Mouse (Mus musculus) cerebellum, adult 11 months (tissue): ENCODE measurements around the gene Bhlha15.
A peak's percentile ranks its signal among the peaks of the same experiment; 100 is the strongest.

Experiments
- DNase-seq: peaks from one replicate; pipeline ENCODE4 v3.0.0; 2022

The Bhlha15 gene

GRCm38 (mm10) chr5:144192673-144193072 lies 2.6 kb downstream of the Bhlha15 start:
- no peak for DNase-seq

GRCm38 (mm10) chr5:144194416-144194815 lies 4.3 kb downstream of the Bhlha15 start:
- no peak for DNase-seq

- DNase-seq, result no peak
These were observed 5.5 kb downstream of the Bhlha15 start for GRCm38 (mm10) chr5:144195567-144195966.

GRCm38 (mm10) chr5:144200616-144201015 lies 10.5 kb downstream of the Bhlha15 start:
- no peak for DNase-seq

GRCm38 (mm10) chr5:144202430-144202829 lies 12.3 kb downstream of the Bhlha15 start:
- DNase-seq, result no peak

GRCm38 (mm10) chr5:144203398-144203959 lies 13.4 kb downstream of the Bhlha15 start:
- no peak for DNase-seq

- no peak for DNase-seq
These were observed 14.2 kb downstream of the Bhlha15 start for GRCm38 (mm10) chr5:144204303-144204702.

GRCm38 (mm10) chr5:144204911-144205310 lies 14.8 kb downstream of the Bhlha15 start:
- DNase-seq, result no peak

- DNase-seq, result no peak
These were observed 16.0 kb downstream of the Bhlha15 start for GRCm38 (mm10) chr5:144206069-144206468.

GRCm38 (mm10) chr5:144207478-144207877 lies 17.4 kb downstream of the Bhlha15 start:
- peak; percentile 58 for DNase-seq

GRCm38 (mm10) chr5:144214453-144214852 lies 24.4 kb downstream of the Bhlha15 start:
- no peak for DNase-seq

- DNase-seq, result no peak
These were observed 25.9 kb downstream of the Bhlha15 start for GRCm38 (mm10) chr5:144215992-144216391.

- DNase-seq, result no peak
These were observed 28.0 kb downstream of the Bhlha15 start for GRCm38 (mm10) chr5:144218061-144218460.

GRCm38 (mm10) chr5:144219306-144219705 lies 29.2 kb downstream of the Bhlha15 start:
- no peak for DNase-seq

- no peak for DNase-seq
These were observed 29.9 kb downstream of the Bhlha15 start for GRCm38 (mm10) chr5:144219936-144220335.

GRCm38 (mm10) chr5:144221305-144221704 lies 31.2 kb downstream of the Bhlha15 start:
- DNase-seq, result no peak

GRCm38 (mm10) chr5:144222811-144223502 lies 32.9 kb downstream of the Bhlha15 start:
- peak; percentile 83 for DNase-seq

- DNase-seq, result peak; percentile 95
These were observed 33.4 kb downstream of the Bhlha15 start, which contains the start of gene Tecpr1 for GRCm38 (mm10) chr5:144223503-144223862. Gene Tecpr1 (minus strand): TSS chr5:144223615.

- DNase-seq, result no peak
These were observed 34.1 kb downstream of the Bhlha15 start for GRCm38 (mm10) chr5:144223899-144224816.

- no peak for DNase-seq
These were observed 36.1 kb downstream of the Bhlha15 start for GRCm38 (mm10) chr5:144226220-144226619.

GRCm38 (mm10) chr5:144230216-144230615 lies 40.1 kb downstream of the Bhlha15 start:
- no peak for DNase-seq

GRCm38 (mm10) chr5:144231410-144231809 lies 41.3 kb downstream of the Bhlha15 start:
- no peak for DNase-seq

GRCm38 (mm10) chr5:144232531-144232930 lies 42.4 kb downstream of the Bhlha15 start:
- DNase-seq, result no peak

GRCm38 (mm10) chr5:144234222-144234621 lies 44.1 kb downstream of the Bhlha15 start:
- DNase-seq, result no peak
